Mouse (Mus musculus) frontal cortex, adult (tissue): ENCODE measurements around the gene Trex1.

Source experiments
- ATAC-seq: cut with Nextera tagmentation; 2 replicates; pipeline ENCODE4 v1.9.2; 2017; ENCODE audit warnings: mild to moderate bottlenecking, moderate library complexity, mixed read lengths; ENCODE audit not compliant: low TSS enrichment

Trex1 gene

DNA sequence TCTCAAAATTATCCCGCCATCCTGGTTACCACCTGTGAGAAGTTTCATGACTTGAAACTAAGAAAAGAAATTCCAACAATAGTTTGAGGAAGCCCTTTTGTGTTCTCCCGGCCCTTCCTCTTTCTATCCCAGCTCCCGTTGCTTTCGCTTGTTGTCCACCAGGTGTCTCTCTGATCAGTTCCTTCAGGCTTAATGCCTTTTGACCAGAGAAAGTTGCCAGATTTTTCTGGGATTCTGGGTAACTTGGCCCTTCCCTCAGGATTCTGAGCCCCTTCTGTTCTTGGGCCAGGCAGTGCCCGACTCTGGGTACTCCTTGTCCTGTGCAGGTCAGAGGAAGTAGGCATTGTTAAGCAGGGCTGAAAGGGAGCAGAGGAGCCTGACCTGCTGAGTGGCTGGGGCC lies 28.5 kb upstream of the Trex1 start:
- peak; percentile 49; the same call in 1 of the 2 replicates for ATAC-seq

- no peak for ATAC-seq
Observed at GRCm38 (mm10) chr9:109084922-109085321, 25.4 kb upstream of the Trex1 start.

- peak; percentile 99 for ATAC-seq
Observed at GRCm38 (mm10) chr9:109082124-109082800, 22.7 kb upstream of the Trex1 start, which contains the start of the genes Ccdc51 and Tma7. Gene Ccdc51, plus strand, starts transcription at chr9:109082493. Gene Tma7, minus strand, starts transcription at chr9:109082587.

DNA sequence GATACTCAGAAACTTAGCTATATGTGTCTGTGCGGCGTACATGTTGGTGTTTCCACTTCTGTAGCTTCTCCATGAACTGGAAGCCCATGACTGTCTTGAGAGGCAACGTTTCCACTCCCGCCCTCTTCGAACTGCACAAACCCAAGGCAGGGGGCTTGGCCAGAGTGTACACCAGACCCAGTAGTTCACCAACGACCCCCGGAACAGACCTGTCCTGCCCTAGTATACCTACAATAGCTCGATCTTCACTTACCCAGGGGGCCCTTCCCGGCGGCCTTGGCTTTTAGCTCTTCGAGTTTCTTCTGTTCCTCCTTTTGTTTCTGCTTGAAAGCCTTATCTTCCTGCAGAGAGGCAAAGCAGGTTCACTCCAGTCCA lies 22.2 kb upstream of the Trex1 start:
- ATAC-seq = no peak

DNA sequence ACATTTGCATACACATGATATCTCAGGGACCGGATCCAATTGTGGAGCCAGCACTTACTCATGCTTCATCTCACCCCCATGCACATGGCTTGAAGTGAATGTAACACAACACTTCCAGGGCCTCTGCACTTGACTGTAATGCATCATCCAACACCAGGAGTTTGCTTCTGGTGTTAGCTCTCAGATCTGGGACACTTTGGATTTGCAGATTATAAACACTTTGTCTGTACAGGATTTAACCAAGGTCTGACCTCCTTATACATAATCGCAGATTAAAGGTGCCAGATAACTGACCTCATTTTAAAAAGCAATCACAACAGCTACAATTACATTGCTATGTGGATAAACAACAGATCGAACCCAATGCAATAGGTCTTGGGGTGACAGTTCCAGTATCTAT lies 21.0 kb upstream of the Trex1 start:
- no peak for ATAC-seq

- ATAC-seq = peak; percentile 99
Observed at GRCm38 (mm10) chr9:109073661-109074573, 14.4 kb upstream of the Trex1 start, which contains the start of gene Atrip. Gene Atrip, minus strand, starts transcription at chr9:109074124.

GRCm38 (mm10) chr9:109068095-109068735 lies 8.7 kb upstream of the Trex1 start:
- ATAC-seq = no peak

- no peak for ATAC-seq
Observed at GRCm38 (mm10) chr9:109060898-109061295, 1.4 kb upstream of the Trex1 start.

DNA sequence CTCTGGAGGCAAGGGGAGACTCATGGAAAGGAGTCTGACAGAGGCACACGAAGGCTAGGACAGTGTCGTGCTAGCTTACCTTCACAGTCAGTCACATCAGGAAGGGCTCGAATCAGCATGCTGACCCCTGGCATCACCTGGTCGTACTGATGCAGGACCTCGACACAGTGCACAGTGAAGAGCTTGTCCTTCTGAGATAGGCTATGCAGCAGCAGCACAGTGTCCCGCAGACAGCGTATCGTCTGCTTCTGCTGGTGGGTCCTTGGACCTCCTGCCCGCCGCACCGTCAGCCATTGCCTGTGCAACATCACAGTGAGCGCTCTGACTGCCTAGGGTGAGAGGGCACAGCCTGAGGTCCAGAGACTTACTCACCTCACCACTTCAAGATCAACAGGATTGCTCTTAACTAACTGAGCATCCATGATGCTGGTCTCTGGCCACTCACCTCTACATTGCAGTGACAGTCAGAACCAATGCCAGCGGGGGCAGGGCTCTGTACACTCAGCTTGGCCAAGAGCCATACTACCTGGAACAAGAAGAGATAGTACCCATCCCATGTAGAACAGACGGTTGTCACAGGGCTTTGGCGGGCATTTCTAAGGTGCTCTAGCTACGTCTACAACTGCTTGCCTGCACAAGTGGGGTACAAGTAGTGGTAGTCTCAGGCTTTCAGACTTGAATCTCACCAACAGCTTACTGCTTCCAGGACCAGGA lies 807 bp upstream of the Trex1 start:
- no peak for ATAC-seq

GRCm38 (mm10) chr9:109058006-109058765 lies 1.3 kb downstream of the Trex1 start:
- no peak for ATAC-seq

DNA sequence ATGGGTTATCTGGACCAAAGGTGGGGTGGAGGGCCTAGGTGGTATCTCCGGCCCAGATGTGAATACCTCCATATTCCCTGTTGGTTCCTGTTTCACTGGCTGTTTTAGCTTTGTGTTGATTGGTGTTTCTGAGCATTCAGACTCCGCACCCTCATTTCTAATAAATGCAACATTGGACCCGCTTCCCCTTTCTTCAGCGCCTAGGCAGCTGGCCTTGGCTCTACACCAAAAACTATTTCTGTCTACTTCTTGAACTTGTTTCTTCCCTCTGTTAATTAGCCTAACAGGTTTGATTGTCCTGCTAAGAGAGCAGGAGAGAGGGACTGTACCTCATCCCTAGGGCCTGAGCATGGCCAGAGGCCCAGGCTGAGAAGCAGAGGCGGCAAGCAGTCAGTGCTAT lies 2.0 kb downstream of the Trex1 start:
- ATAC-seq = no peak

DNA sequence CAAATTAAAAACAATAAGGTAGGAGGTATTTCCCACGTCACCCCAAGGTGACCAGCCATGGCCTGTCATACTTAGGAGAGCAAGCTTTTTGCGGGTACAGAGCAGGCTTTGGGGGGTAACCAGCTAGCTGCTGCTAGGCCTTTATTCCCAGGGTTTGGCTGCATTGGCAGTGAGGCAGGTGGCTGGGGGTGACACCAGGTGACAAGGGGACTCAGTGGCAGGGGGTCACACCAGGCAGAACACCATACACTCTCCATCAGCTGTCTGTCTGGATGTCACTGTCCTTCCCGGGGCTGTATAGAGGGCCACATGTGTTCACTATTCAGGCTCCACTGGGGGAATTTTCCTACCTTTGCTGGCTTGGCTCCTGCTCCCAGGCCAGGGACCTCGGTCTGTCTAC lies 2.6 kb downstream of the Trex1 start:
- no peak for ATAC-seq

- no peak for ATAC-seq
Observed at GRCm38 (mm10) chr9:109056081-109056690, 3.3 kb downstream of the Trex1 start.

DNA sequence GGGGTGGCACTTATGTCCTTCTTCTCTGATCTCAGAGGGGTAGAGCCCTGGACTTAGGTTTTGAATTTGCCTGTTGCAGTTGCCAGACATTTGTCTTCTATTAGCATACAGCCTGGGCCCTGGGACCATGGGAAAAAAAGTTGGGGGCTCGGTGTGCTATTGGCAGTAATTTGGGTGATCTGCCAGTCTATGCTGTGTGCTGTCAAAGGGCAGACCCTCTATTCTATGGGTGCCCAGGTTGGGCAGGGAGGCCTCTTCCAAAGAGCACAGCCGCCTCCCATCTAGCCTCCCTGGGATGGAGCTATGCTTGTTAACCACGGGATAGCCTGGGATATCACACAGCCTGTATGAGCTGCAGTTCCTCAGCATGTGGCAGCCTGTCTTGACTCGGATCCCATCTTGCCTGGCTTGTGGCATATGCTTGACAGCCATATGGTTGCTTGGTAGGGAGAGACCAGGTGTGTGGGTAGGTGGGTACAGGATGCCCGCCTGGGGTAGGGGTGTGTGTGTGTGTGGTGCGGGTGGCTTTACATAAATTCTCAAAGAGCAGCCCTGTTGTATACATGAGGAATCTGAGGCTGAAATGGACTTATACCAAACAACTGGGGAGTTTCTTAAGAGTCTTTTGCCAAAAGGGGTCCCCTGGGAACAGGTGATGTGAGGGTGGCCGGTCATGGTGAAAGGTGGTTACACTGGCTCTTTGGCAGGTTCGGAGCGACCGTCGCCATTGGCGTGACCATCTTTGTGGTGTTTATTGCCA lies 4.1 kb downstream of the Trex1 start:
- no peak for ATAC-seq

GRCm38 (mm10) chr9:109054712-109055111 lies 4.8 kb downstream of the Trex1 start:
- ATAC-seq = peak; percentile 80

- no peak for ATAC-seq
Observed at GRCm38 (mm10) chr9:109053851-109054250, 5.7 kb downstream of the Trex1 start.

DNA sequence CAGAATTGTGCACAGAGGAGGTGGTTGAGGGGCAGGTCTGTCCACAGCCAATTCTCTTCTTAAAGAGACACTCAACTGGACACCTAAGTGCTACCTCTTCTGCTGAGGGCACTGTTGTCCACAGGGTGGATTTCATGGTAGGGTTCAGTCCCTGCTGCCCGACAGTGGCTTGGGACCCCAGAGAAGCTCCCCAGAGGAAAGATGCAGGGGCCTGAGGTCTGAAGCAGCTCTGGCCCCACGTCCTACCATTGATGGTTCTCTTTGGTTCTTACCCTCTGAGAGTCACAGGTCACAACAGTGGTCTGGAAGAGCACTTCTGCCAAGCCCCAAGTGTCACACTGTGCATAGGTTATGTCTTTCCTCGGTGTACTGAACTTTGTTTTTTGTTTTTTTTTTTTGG lies 6.2 kb downstream of the Trex1 start:
- no peak for ATAC-seq

DNA sequence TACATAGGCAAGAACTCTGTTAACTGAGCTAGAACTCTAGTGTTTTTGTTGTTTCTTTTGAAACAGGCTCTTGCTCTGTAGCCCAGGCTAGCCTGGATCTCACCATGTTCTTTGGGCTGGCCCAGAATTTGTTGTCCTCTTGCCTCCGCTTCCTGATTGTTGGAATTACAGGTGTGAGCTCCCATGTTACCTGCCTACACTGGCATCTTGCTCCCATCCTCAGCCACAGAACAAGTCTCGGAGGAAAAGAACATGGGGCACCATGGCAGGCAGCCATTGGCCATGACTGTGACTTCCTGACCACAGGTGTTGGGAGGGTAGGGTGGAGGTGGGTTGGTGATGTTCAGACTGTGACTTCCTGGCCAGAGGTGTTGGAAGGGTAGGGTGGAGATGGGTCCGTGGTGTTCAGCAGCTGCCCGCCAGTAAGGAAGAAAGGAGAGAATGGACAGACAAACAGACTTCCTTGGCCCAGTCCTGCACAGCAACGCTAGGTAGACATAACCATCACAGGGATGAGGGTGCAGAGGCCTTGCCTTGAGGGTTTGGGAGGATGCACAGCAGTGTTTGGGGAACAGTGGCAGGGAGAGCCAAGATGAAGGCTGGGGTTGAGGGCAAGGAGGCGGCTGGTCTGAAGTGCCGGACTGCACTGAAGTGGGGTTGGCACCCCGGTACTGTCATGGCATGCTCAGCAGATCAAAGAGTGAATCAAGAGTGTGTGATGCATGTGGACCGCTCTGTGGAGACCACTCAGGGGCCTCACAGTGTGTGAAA lies 6.9 kb downstream of the Trex1 start:
- no peak for ATAC-seq
